Comparison of ENCODE assay signal across 8 mouse cellular contexts in genomic region chr14:77580937-77581270, GRCm38 (mm10).
DNase-seq lines count a peak whose midpoint lies in the region; ATAC-seq lines count a peak whose summit lies in the region.
"Had no signal": no experiment of that assay in that cellular context is flagged by ENCODE, and none has a peak within 500 bp of the region (broad histone marks: within the 10 kb centered on the region; RNA-seq: fewer than 3 reads in every experiment).

No protein-coding gene starts in this region.

- H3K4me2 ChIP-seq in kidney, embryonic 15.5 days: no peak overlapping the region

- H3K27me3 ChIP-seq in megakaryocyte, embryonic 14.5 days (replicated peaks): no peaks in the 10 kb centered on the region
- no peaks in the 10 kb centered on the region for H3K27me3 ChIP-seq in kidney, embryonic 15.5 days
- H3K27me3 ChIP-seq: Patski had no signal

- H3K9ac ChIP-seq in kidney, embryonic 15.5 days: no peak overlapping the region

- no peaks in the 10 kb centered on the region for H3K9me3 ChIP-seq in megakaryocyte, embryonic 14.5 days
- H3K9me3 ChIP-seq in kidney, embryonic 15.5 days (replicated peaks): no peaks in the 10 kb centered on the region

- intact Hi-C loops in left cerebral cortex, postnatal 25 days (cut with DNase I): loop anchor here (2.0 kb wide), 1 partner anchor 434 kb away; no protein-coding TSS in a partner anchor

- WGBS in kidney, embryonic 15.5 days: 45% methylated on average over 5 of the region's 5 CpGs

- peak overlapping the region; percentile 5 for H3K4me3 ChIP-seq in megakaryocyte, embryonic 14.5 days (replicated peaks)
- H3K4me3 ChIP-seq in kidney, embryonic 15.5 days (replicated peaks): no peak overlapping the region

- peaks cover 22% of the 10 kb centered on the region for H3K4me1 ChIP-seq in megakaryocyte, embryonic 14.5 days
- H3K4me1 ChIP-seq in kidney, embryonic 15.5 days: peaks cover 10% of the 10 kb centered on the region

- no peaks in the 10 kb centered on the region for H3K36me3 ChIP-seq in megakaryocyte, embryonic 14.5 days (replicated peaks; ENCODE audit: low read length)
- no peaks in the 10 kb centered on the region for H3K36me3 ChIP-seq in kidney, embryonic 15.5 days

- no peak for ATAC-seq in megakaryocyte, adult 5-6 weeks (ENCODE audit: poor library complexity, severe bottlenecking)
- no peak for ATAC-seq in kidney, embryonic 15.5 days (replicated peaks; ENCODE audit: low FRiP score)
- ATAC-seq in cerebellum, adult (ENCODE audit: insufficient number of reproducible peaks, low FRiP score, low TSS enrichment): no peak
- ATAC-seq: Patski had no signal

- DNase-seq in frontal cortex, postnatal 36 days (ENCODE audit: low spot score in 2 of 2): peak; percentile 75 to 81
- peak; percentile 74 to 95 for DNase-seq in left cerebral cortex, postnatal 25 days (ENCODE audit: low spot score in 2 of 2)
- DNase-seq in ovary, adult 18-20 months (ENCODE audit: low spot score): no peak

- H3K27ac ChIP-seq in kidney, embryonic 15.5 days: no peak overlapping the region
